Mouse (Mus musculus) spleen, adult 2 months (tissue): Measurements from ENCODE around the gene Kif20b. TPM values are rescaled to one million over a fixed set of nuclear protein-coding genes. Genes with fewer than 3 reads are reported as not detected.

Source experiments
- DNase-seq, 2 experiments: peaks; one replicate each; pipeline versions ENCODE4 v3.0.0 to v3.0.0-alpha.2; 2012 to 2021; ENCODE audit warnings: low spot score in 2 of 2, low read depth in 1 of 2
- H3K27ac ChIP-seq: fragments of 200-500 bp; 2 replicates; pipeline ENCODE4 v1.5.1; 2012; ENCODE audit warnings: low read length, inconsistent platforms; ENCODE audit not compliant: insufficient read depth
- H3K27me3 ChIP-seq: fragments of 200-500 bp; 2 replicates; pipeline ENCODE4 v1.6.1; 2012; ENCODE audit warnings: mild to moderate bottlenecking, moderate library complexity, low read length, inconsistent platforms; ENCODE audit not compliant: control insufficient read depth, insufficient read depth
- H3K36me3 ChIP-seq: fragments of 200-500 bp; 2 replicates; pipeline ENCODE4 v1.6.1; 2012; ENCODE audit warnings: mild to moderate bottlenecking, low read length, inconsistent platforms; ENCODE audit not compliant: control insufficient read depth, insufficient read depth
- H3K4me1 ChIP-seq: fragments of 200-500 bp; 2 replicates; pipeline ENCODE4 v1.6.1; 2011; ENCODE audit warnings: inconsistent platforms; ENCODE audit not compliant: control insufficient read depth, insufficient read depth, insufficient read length
- H3K4me3 ChIP-seq: fragments of 200-500 bp; 2 replicates; pipeline ENCODE4 v1.5.1; 2011; ENCODE audit warnings: mild to moderate bottlenecking, inconsistent platforms; ENCODE audit not compliant: insufficient read depth, insufficient read length; ENCODE audit errors: extremely low read depth
- CTCF ChIP-seq: fragments of 200-500 bp; IDR thresholded peaks from 2 replicates; pipeline ENCODE4 v1.5.1; 2011; ENCODE audit warnings: mild to moderate bottlenecking, inconsistent platforms; ENCODE audit not compliant: insufficient read depth, insufficient read length, insufficient replicate concordance; ENCODE audit errors: extremely low read depth
- POLR2A ChIP-seq: fragments of 200-500 bp; IDR thresholded peaks from 2 replicates; pipeline ENCODE4 v1.6.1; 2011; ENCODE audit warnings: low read depth, low read length, inconsistent platforms
- WGBS: fragments of 180-500 bp; shearing (Covaris S2); methylation state at CpG from one replicate; pipeline ENCODE4 v1.1.7; 2018; 5-methylcytosine and 5-hydroxymethylcytosine counted together
- polyA plus RNA-seq: library from polyadenylated mRNA; depleted of rRNA; stranded (reverse); fragments of >200 nt; gene quantifications from 2 replicates; pipeline ENCODE4 v1.2.3, GENCODE M21; 2012; rRNA removed

Gene Kif20b
- polyA plus RNA-seq, 1 experiment = 0.47 TPM

DNA sequence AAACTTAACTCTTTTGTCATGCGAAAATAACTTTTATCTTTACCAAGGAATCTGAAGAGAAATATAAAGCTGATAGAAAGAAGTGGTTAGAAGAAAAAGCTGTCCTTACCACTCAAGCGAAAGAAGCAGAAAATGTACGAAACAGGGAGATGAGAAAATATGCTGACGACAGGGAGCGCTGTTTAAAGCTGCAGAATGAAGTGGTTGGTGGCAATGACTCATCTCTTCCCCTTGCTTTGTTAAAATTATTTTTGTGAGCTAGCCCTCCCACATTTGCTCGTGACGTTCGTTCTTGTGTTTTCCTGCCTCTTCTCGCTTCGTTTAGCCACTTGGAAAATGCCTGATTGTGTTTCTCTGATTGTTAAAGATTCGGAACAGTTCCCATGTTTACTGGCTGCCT is 37.2 kb downstream of the Kif20b start:
- H3K36me3 ChIP-seq = peaks cover 9% of the 10 kb centered on the region

DNA sequence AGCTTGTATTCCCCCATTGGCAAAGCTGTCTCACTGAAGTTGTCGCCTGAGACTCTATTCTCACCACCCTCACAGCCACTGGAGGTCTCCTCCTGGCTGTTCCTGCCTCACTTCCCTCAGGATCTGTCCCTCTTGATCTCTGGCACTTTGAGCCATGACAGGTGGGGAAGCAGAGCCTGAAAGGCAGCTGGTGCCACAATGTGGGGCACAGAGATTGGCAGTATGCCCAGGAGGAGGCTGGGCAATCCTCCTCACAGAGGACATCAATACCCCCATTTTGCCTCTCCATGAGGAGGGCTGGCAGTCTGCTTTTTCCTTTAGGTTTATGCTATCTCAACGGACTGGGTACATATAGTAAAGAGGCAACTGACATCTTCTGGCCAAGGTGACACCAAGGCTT is 62.6 kb downstream of the Kif20b start:
- DNase-seq = no peak
- no peaks in the 10 kb centered on the region for H3K36me3 ChIP-seq
- WGBS = 77% methylated on average over 2 of the region's 2 CpGs
- no peaks in the 10 kb centered on the region for H3K27me3 ChIP-seq
- TF ChIP-seq CTCF (no peak), POLR2A (no peak)
- H3K4me1 ChIP-seq = no peaks in the 10 kb centered on the region
- H3K4me3 ChIP-seq = no peak overlapping the region
- H3K27ac ChIP-seq = no peak overlapping the region

More for the DNA sequence above, 37.2 kb downstream of the Kif20b start:
- TF ChIP-seq CTCF (no peak), POLR2A (no peak)
- H3K4me3 ChIP-seq = no peak overlapping the region
- H3K27me3 ChIP-seq = no peaks in the 10 kb centered on the region
- 59% methylated on average over 11 of the region's 11 CpGs for WGBS
- DNase-seq = no peak
- no peak overlapping the region for H3K27ac ChIP-seq
- H3K4me1 ChIP-seq = no peaks in the 10 kb centered on the region

DNA sequence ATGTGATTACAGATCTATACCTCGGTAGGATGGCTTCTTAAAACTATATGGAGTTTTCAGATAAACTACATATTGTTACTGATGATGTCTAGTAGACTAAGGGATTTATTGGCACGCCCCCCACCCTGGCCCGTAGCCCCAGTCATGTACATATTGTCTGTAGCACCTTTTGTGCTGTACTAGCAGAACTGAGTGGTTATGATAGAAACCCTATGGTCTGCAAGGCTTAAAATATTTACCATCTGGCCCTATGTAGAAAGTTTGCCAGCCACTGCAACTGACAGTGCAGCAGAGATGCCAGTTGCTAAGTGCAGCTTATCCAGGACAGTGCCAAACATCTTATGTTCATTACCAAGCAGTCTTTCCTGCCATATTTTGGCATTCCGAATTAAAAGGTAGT is 68.3 kb downstream of the Kif20b start:
- Histone ChIP-seq H3K4me3 (no peak overlapping the region), H3K27ac (no peak overlapping the region)
- 74% methylated on average over 4 of the region's 4 CpGs for WGBS

DNA sequence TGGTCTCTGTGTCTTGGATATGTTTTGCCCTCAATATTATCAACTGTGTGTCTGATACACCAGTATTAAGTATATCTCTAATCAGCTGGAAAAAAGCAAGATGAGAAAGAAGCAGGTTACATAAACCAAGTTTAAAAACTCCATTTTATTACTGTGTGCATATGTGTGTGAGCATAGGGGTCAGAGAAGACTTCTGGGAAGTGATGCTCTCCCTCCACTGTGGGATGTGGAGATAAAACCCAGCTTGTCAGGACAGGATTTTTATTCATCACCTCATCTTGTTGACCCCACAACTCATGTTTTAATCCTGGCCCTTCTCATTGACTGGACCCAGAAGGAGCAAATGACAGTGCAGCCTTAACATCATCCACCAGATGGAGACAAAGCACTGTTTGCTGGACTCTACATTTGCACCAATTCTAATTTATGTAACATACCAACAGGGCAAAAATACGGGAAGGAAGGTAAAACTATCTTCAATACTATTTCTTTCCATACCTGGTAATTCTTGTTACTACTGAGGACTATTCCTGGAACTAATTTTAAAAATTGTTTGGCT is 70.9 kb downstream of the Kif20b start:
- no peak for TF ChIP-seq POLR2A
- no peak; the same call in 1 of the 2 replicates for TF ChIP-seq CTCF
- Histone ChIP-seq H3K4me1 (no peaks in the 10 kb centered on the region), H3K27me3 (no peaks in the 10 kb centered on the region), H3K4me3 (no peak overlapping the region), H3K36me3 (no peaks in the 10 kb centered on the region), H3K27ac (no peak overlapping the region)
- DNase-seq = no peak
- whole genome bisulfite sequencing = 8% methylated on average over 1 of the region's 1 CpGs

More for the DNA sequence above, 68.3 kb downstream of the Kif20b start:
- TF ChIP-seq CTCF (no peak), POLR2A (no peak)
- no peaks in the 10 kb centered on the region for H3K4me1 ChIP-seq
- no peaks in the 10 kb centered on the region for H3K27me3 ChIP-seq
- no peaks in the 10 kb centered on the region for H3K36me3 ChIP-seq
- no peak for DNase-seq

DNA sequence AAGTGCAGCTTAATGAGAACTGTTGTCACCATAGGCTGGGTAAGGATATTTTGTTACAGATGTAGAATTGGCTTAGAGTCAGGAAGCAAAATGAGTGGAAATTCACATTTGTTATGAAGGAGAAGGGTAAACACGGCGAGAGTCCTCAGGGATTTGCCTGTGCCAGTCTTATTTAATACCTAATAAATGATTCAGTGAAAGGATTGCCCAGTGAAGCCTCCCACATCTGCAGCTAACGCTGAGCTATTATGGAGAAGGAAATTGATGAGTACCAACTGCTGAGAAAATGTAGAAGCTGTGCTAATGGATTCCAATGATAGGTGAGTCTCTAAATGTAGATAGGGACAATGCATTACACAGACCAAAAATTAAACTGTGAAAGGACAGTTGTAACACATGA is 92.9 kb downstream of the Kif20b start:
- no peak for DNase-seq
- H3K36me3 ChIP-seq = no peaks in the 10 kb centered on the region
- TF ChIP-seq CTCF (no peak), POLR2A (no peak)
- no peak overlapping the region for H3K27ac ChIP-seq
- 83% methylated on average over 3 of the region's 3 CpGs for WGBS
- H3K27me3 ChIP-seq = no peaks in the 10 kb centered on the region
- no peaks in the 10 kb centered on the region for H3K4me1 ChIP-seq
- no peak overlapping the region for H3K4me3 ChIP-seq

DNA sequence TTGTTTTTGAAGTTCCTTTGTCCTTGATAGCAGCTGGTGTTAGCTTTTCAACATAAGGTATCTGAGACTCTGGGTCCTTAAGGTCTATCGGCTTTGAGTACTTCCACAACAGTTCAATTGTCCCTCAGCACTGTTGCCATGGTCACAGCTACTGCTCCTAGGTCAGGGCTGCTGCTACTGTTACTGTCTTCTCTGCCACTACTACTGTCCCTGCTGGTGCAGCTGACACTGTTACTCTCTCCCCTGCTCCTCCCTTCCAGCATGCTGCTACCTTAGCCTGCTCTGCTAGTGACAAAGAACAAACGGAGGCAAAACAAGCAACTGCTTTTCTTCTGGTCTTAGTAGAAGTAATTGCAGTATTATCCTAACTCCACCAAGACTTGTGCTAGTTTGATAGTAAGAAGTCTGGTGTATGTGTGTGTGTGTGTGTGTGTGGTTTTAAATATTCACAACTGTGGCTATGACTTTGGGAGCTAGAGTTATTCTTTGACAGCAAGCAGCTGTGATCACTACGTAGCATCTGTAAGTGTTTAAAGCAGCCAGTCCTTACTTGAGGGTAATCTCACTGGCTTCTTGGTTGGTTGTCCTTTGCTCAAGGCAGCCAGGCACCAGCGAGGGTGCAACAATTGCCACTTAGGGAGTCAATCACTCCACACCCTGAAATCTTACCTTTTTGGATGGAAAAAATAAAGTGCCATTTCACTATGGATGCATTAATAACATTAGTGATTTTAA is 95.5 kb downstream of the Kif20b start:
- Histone ChIP-seq H3K27ac (no peak overlapping the region), H3K36me3 (no peaks in the 10 kb centered on the region), H3K4me3 (no peak overlapping the region), H3K27me3 (no peaks in the 10 kb centered on the region), H3K4me1 (no peaks in the 10 kb centered on the region)
- no peak for DNase-seq
- TF ChIP-seq POLR2A (no peak), CTCF (no peak)
- 71% methylated on average over 4 of the region's 4 CpGs for WGBS

DNA sequence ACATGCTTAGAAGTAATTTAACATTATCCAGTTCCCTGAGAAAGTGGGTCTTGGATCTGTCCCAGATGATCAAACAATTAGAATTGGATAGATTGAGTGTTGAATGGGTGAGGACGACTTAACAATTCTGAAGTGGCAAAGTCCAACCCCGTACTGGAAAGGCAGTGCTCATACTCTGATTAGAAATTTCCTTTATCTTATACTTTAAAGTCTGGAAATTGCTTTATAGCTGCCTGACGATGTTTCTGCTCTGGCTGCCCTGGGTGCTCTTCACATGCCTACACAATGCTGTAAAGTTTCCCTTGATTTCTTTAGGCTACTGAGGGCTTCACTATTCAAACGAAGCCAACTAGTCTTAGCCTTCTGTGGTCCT is 96.0 kb downstream of the Kif20b start:
- Histone ChIP-seq H3K4me3 (no peak overlapping the region), H3K27ac (no peak overlapping the region), H3K36me3 (no peaks in the 10 kb centered on the region), H3K27me3 (no peaks in the 10 kb centered on the region), H3K4me1 (no peaks in the 10 kb centered on the region)
- WGBS = 53% methylated on average over 4 of the region's 4 CpGs
- DNase-seq = no peak
- no peak for TF ChIP-seq POLR2A
- TF ChIP-seq CTCF = no peak

Other genes starting within 250 kb of the Kif20b start
- gene Slc16a12, start 175.1 kb upstream of the Kif20b start, polyA plus RNA-seq = 0.22 and 0.27 TPM in 2 replicates
- gene Pank1, start 42.9 kb upstream of the Kif20b start, polyA plus RNA-seq = 0.47 and 0.75 TPM in 2 replicates